Mouse (Mus musculus) heart, postnatal 36 days (tissue): Measurements from ENCODE around the gene Olfr322. TPM values are rescaled to one million over a fixed set of nuclear protein-coding genes. Genes with fewer than 3 reads are reported as not detected.

Source experiments
- DNase-seq, 2 experiments: peaks; one replicate each; pipeline ENCODE4 v3.0.0; 2021 to 2022
- intact Hi-C: fragments of 180-260 bp; cut with DNase I; formaldehyde crosslinking; loops from one replicate; pipeline ENCODE4 v1.15.1; 2025
- total RNA-seq, 2 experiments: library from RNA; stranded (reverse); gene quantifications; 2 replicates each; pipeline ENCODE4 v1.2.3; 2021

Gene Olfr322
- not detected for total RNA-seq

DNA sequence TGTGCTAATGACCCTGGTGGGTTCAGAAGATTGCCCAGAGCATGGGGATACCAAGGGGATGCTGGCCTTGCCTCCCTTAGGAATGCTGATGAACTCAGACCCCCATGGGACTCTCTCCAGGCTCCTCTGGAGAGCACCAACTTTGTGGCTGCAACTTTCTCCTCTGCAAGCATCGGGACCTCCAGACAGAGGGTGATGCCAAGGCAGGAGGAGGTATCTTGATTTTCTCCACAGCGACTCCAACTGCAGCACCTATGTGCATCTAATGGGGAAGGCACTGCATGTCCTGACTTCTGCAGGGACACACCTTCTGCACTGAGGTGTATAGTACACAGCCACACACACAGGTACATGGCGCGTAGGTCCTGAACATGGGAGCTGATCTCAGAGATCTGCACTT, at the start of gene Olfr322:
Gene Olfr322, plus strand, starts transcription at position 187 of the 400 bp plus-strand sequence.
- no peak for DNase-seq
- intact Hi-C loops, result no loop called here

DNA sequence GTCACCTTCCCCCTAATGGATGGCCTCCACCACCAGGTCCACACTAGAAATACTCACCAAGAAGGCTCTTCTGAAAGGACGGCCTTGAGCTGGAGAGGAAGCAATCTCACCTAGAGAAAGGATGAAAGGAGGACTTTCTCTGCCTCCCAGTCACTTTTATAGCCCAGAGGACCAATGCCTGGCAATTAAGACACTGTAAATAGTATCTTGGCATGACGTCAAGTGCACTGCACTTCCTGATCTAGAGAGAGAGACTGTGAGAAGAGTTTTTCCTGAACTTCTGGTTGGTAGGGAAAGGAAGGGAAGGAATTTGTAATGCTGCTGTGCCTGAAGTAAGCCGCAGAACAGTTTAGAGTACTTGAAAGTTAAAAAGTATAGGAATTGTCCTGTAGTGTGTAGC, 45.2 kb upstream of the Olfr322 start:
- intact Hi-C loops, result no loop called here
- DNase-seq, result no peak

DNA sequence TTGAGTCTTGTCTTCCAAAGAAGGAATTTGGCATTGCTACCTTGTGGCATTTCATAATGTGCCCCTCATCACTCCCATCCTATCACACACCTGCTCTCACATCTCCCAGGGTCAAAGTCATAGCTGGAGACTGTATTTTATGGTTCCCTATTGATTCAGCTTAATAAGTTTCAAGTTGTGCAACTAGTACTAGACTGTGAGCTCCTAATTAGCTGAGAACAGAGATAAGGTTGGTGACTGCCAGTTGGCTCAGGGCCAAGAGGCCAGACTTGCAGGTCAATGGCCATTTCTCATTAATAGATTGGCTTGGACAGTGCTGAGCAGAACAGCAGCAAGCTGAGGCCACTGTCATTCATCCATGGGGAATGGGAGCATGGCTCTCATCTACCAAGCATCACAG, 44.1 kb upstream of the Olfr322 start:
- intact Hi-C loops, result no loop called here

DNA sequence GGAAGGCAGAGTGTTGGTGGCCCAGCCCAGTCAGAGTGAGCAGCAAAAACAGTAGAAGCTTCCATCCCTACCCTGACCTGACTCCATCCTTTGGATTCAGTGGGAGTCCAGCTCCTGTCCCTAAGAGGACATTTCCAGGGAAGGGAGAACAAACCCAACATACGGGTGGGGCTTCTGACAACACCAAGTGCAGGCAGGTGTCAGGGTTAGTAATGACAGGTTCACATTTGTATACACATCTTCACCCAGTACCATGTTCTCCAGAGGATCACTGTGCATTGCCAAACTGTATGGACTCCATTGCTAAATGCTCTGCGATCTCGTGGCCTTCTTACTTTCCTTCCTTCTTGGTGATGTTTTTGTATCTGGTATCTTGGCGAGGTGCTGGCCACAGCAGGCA, 42.6 kb upstream of the Olfr322 start, which contains the start of gene 2210407C18Rik:
Gene 2210407C18Rik, minus strand, starts transcription at position 101 of the 400 bp plus-strand sequence.
- DNase-seq, result no peak
- intact Hi-C loops, result no loop called here

More for the DNA sequence above, 44.1 kb upstream of the Olfr322 start:
- DNase-seq, result no peak

DNA sequence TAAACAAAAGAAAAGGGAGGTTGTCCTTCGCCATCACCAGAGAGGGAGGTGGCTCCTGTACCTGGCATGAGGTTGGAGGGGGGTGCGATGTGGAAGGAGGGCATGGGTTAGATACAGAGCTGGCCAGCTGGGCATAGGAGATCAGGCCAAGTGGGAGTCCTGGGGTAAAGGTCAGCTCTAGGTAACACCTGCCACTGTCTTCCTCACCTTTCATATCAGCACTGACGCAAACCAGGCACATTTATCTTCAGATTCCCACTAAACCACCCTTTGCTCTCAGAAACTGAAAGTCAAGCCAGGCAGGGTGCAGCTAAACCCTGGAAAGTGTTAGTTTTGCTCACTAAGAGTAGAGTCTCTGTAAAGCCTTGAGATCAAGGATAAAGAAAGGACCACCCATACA, 40.2 kb upstream of the Olfr322 start:
- intact Hi-C loops, result no loop called here
- no peak for DNase-seq

DNA sequence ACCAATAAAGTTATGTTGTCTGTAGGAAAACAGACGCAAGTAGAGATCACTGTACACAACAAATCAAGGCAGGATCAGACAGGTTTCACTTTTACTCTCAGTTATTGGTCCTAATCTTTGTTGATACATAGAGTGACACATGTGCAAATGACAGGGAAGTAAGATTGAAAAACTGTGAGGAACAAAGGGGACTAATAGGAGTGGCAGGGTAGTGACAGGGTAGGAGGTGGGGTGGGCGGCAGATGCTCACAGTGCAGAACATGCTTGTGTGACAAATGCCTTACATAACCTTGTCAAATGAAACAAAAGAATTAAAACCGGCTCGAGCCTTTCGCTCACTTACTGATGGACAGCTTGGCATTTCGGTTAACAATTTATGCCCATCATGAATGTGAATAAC, 39.8 kb upstream of the Olfr322 start:
- intact Hi-C loops, result no loop called here
- no peak for DNase-seq

DNA sequence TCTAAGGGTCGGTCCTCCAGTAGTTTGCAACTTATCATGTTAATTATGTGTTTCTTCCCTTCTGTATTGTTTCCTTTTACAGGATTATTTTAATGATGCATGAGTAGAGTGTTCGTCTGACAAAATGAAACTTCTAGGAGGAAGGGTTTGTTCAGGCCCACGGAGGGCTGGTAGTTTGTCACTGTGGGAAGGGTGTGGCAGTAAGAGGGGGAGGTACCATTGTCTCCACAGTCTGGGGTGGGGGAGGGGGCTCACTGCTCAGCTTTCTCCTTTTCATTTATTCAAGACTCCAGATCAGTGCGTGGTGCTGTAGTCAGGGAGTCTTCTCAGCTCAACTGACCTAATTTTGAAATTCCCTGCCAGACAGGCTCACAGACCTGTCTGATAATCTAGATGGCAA, 32.4 kb upstream of the Olfr322 start:
- DNase-seq, result no peak
- intact Hi-C loops, result no loop called here

DNA sequence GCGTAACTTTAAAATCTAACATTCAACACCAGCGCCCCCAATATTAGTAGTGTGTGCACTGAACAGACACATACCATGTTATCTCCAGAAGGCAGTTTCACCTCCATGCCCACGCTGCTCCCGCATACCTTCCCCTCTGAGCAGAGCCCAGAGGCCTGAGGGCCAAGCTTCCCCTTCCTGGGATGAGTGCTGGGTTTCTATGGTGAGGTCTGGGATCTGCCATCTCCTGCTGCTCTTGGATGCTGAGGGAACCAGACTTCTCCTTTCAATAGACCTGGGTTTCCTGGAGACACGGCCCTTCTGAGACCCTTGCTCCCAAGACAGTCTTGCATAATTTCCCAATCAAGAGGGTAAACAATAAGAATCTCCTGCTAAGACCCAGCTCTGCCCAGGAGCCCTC, 28.2 kb upstream of the Olfr322 start, which contains the start of gene Olfr323:
Gene Olfr323, minus strand, starts transcription at position 101 of the 400 bp plus-strand sequence.
- no peak for DNase-seq
- intact Hi-C loops, result loop anchor here (5.0 kb wide), 1 partner anchor 138 kb away; the partner anchor contains the start of gene Olfr332

DNA sequence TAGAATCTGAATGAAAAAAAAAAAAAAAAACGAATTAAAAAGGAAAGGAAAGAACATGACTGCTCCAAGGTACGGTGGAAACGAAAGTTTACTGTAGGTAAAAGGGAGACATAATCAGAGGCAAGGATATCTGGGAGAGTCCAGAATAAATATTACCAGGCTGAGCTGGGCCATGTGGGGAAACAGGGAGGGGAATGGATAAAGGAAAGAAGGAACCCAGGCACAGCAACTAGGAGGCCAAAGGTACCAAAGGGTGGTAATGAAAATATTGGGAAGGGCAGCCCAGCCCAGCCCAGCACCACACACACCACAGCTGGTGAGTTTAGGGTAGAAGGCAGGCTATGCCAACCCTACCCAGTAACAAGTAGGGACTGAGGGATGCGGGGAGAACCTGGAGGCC, 23.7 kb upstream of the Olfr322 start:
- DNase-seq, result no peak
- intact Hi-C loops, result loop anchor here (5.0 kb wide), 2 partner anchors 143 to 333 kb away; partner anchors contain the start of gene Olfr332

DNA sequence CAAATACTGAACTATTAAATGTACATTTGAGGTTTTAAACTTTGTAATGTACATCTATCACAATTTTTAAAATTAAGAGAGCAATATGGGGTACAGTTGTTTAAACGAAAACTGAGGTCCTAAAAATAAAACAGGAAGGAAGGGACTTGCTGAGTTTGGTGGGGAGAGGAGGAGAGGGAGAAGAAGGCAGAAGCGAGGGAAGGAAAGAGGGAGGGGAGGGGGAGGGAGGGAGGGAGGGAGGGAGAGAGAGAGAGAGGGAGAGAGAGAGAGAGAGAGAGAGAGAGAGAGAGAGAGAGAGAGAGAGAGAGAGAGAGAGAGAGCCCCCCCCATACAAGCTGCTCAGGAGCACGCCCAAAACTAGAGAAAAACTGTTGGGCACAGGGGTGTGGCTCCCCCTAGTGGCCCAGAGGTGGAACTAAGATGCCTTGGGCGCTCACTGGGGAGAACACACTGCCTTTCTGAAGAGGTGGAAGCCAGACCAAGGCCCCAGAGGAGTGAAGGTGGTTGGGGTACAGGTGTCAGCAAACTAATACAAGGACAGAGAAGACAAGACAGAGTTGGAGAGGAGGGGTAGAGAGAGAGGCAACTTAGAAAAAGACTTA, 22.1 kb upstream of the Olfr322 start:
- peak; percentile 51 to 62 for DNase-seq
- intact Hi-C loops, result loop anchor here (1.0 to 5.0 kb wide), 3 partner anchors 48 to 334 kb away; no protein-coding TSS in a partner anchor

DNA sequence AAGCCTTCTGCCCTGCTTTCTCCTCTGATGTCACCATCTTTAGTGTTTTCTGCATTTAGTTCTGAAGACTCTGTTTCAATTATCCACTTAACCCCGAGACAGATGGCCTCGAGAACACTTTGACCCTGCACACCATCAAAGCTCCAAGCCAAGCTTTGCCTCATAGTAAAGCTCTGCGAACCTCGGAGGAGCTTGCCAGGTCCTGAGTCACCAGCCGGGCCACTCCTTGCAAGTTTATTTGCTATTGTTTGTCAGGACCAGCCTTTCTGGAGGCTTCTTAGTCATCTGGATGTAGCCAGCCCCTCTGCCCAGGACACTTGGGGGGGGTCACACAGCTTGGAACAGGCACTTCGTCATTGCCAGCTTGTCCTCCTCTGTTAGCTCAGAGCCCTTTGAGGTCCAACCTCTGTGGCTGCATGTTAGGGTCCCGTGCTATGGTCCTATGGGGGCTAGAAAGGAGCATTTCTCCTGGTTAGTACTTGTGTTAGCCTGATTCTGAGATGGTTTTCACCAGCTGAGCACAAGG, 20.3 kb upstream of the Olfr322 start:
- intact Hi-C loops, result loop anchor here (5.0 kb wide), 1 partner anchor 336 kb away; no protein-coding TSS in a partner anchor
- DNase-seq, result peak in 1 of 2 experiments; percentile 20

DNA sequence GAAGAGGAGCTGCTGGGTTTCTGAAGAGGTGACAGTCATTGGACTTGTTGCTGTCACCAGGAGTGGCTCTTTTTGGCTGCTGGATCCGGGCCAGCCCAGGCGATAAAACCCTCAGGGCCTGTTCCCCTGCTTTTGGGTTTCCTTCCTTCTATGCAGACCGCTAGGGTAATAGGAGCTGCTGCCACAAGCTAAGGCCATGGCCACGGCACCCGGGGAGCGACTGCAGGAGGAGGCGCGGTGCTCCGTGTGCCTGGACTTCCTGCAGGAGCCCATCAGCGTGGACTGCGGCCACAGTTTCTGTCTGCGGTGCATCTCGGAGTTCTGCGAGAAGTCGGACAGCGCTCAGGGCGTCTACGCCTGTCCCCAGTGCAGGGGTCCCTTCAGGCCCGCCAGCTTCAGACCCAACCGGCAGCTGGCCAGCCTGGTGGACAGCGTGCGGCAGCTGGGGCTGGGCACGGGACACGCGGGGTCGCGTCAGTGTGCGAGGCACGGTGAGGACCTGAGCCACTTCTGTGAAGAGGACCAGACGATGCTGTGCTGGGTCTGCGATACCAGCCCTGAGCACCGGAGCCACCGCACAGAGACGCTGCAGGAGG, 18.2 kb upstream of the Olfr322 start, which contains the start of gene Trim58:
Gene Trim58, plus strand, starts transcription at position 194 of the 596 bp plus-strand sequence.
- no peak for DNase-seq
- intact Hi-C loops, result no loop called here

DNA sequence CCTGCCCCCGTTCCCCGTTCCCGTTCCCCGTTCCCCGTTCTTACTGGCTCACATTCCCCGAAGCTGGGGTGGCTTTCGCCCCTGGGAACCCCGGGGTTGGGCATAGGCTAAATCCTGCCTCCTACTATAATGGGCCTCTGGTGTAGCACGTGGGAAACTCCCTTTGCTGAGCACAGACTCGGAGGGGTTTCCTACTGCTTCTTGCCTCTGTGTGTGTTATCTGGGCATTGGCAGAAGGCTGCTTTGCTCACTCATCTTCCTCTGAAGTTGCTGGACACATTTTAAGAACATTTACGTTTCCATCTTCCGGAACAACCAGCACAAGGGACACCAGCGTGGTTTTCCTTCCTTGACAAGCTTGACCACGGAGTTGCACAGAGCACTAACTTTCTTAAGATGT, 17.5 kb upstream of the Olfr322 start:
- DNase-seq, result no peak
- intact Hi-C loops, result no loop called here

DNA sequence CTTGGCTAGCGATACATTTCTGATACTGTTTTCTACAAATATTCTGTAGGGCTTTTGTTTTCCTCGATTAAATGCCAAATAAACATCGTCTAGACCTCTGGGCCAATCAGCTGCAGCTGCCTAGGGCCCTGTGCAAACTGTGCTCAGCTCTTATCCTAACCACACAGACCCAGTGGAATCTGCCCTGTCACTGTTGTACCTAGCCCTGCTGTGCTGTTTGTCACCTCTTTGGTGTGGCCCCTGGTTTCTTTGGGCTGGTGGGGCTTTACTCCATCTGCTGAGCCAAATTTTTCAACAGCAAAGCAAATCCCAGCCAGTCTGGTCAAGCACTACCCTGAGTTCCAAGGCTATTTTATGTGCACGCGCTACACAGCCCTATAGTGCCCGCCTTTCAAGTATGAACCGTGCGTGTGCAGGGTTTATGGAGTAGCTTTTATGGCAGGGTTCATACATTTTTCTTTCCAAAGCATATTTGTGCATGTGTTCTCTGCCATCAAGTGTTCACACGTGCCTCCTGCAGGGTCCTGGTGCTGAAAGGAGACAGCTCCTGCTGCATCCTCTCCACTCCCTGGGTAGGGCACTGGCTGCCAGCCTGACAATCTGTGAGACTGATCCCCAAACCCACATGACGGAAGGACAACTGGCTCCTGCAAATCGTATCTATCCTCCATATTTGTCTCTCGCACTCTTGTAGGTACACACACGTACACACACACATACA, 16.8 kb upstream of the Olfr322 start:
- no peak for DNase-seq
- intact Hi-C loops, result no loop called here

DNA sequence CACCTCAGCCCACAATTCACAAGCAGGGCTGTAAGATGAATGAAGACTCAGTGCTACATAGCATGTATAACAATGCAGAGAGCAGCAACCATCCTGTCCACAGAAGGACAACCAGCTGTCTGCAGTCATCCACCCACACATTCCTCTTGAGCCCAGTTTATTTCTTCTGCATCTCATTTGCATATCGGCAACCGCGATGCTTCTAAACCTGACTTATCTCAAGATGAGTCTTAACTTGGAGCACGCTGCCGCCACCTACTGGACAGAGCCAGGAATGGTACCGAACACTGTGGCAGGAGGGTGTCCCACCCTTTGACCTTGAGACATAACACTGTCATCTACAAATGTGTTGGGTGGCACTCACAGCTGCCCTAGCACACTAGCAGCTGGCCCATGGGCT, 15.2 kb upstream of the Olfr322 start:
- DNase-seq, result peak in 1 of 2 experiments; percentile 24
- intact Hi-C loops, result no loop called here

DNA sequence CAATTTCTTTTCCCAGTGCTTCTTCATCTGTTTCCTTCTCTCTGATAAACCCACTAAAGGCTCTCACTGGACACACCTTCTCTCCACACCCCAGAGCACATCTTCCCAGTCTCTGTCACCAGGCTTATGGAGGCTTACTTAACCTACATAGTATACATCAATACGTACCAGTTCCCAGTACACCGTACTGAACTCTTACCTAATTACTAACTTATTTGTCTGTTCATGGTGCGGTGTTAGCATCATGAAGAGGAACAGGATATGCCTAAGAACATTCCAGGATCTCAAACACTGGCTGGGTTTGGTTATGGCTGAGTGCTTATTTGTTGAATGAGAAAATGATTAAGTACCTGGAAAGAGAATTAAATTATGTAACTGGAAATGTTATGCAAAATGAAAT, 3.4 kb upstream of the Olfr322 start:
- intact Hi-C loops, result no loop called here
- DNase-seq, result no peak

DNA sequence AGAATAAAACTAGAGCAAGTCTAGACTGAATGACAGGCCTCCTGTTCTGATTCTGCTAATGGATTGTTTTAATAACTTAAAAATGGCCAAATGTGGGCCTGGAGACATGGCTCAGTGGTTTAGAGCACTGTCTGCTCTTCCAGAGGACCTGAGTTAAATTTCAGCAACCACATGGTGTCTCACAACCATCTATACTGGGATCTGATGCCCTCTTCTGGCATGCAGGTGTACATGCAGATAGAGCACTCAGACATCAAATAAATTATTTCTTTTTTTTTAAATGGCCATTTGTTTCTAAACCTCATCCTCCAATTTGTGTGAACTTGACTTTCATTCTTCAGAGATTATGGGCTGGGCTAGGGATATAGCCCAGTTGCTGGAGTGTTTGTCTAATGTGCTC, 10.7 kb downstream of the Olfr322 start:
- intact Hi-C loops, result no loop called here
- DNase-seq, result no peak

DNA sequence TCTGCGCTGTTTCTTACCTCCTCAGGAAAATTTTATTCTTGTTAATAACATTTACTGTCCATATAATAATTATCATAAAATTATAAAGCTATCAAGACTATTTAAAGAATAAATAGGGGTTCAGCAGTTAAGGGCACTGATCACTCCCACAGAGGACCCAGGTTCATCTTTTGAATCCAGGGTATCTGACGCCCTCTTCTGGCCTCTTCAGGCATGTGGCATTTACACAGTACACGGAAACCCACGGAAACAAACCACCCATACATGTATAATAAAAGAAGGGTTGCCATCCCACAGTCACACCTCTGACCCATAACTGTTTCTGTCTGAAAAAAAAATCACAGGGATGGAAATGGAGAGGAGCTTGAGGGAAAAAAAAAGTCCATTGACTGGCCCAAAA, 13.2 kb downstream of the Olfr322 start:
- DNase-seq, result no peak
- intact Hi-C loops, result no loop called here

DNA sequence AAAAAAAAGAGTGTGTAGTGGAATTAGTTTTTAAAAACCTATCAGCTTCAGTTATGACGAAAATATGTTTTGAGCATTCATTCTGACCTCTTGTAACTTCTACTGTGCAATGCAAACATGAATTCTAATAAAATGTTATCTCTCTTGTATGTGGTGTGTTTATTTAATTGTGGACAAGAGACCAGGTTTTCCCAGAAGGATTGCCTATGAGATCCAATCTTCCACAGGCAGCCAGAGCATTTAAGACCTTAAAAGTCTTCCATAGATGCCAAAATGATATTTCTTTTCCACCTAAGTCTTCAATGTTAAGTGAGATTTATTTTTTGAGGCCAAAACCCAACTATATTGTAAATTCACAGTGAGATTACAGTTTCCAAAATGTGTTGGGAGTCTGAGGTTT, 22.2 kb downstream of the Olfr322 start, which contains the start of gene Olfr320:
Gene Olfr320, plus strand, starts transcription at position 301 of the 400 bp plus-strand sequence.
- intact Hi-C loops, result no loop called here
- no peak for DNase-seq

DNA sequence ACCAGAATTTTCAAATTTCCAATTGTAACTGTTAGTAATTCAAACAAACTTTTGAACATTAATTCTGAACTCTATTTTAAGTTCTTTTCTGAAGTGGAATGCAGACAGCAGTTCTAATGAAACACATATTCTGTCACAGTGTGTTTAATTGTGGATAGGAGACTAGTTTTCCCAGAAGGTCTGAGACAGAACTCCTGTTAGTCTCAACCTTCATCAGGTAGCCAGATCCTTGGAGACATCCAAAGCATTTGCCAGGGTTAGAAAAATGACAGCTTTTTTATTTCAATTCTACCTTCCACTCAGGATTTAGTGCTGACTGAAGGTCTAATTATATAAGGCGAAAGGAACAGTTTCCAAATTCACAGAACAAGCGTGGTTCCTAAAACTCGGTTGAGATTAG, 40.3 kb downstream of the Olfr322 start, which contains the start of gene Olfr319:
Gene Olfr319, plus strand, starts transcription at position 301 of the 400 bp plus-strand sequence.
- DNase-seq, result no peak
- intact Hi-C loops, result no loop called here

DNA sequence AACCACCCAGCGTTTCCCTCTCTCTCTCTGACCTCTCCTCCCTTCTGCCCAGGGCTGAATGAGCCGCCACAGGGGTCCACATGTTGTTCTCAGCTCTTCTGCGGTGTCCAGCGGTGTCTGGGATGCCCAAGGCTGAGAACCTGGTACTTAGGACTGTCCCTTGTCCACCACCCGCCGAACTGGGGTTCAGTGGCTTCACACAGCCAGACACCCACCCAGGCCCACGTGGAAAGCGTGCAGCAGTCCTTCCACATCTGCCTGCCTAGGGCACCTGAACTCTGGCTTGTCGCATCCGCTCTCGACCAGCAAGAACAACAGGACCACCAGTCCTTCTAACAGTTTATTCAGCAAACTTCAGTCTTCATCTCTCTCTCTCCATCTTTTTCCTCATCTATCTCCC, 50.5 kb downstream of the Olfr322 start:
- intact Hi-C loops, result no loop called here

More for the DNA sequence above, 50.5 kb downstream of the Olfr322 start:
- no peak for DNase-seq
